Mouse (Mus musculus): ENCODE measurements at regions not wholly inside any gene's neighbourhood (a gene's known extent, or its start where the extent isn't known, plus 50 kb on each side); places are given as distances from the start of the nearest gene placed in this dataset.

GRCm38 (mm10) chr15:62096778-62097177, 1174.0 kb upstream of the A1bg start:
- DNase-seq (ENCODE audit: low spot score in 2 of 2): no peak

GRCm38 (mm10) chr15:62095198-62095597, 1172.4 kb upstream of the A1bg start:
- no peak for DNase-seq (ENCODE audit: low spot score in 2 of 2)

- no peak for DNase-seq (ENCODE audit: low spot score in 2 of 2)
Observed at GRCm38 (mm10) chr15:62093672-62094071, 1170.9 kb upstream of the A1bg start.

- DNase-seq (ENCODE audit: low spot score in 2 of 2): no peak
Observed at GRCm38 (mm10) chr15:62092671-62093185, 1169.9 kb upstream of the A1bg start.

- no peak for DNase-seq (ENCODE audit: low spot score in 2 of 2)
Observed at GRCm38 (mm10) chr15:62091746-62092659, 1169.2 kb upstream of the A1bg start.

- DNase-seq (ENCODE audit: low spot score in 2 of 2): no peak
Observed at GRCm38 (mm10) chr15:62091144-62091543, 1168.3 kb upstream of the A1bg start.

GRCm38 (mm10) chr15:62088341-62088740, 1165.5 kb upstream of the A1bg start:
- no peak for DNase-seq (ENCODE audit: low spot score in 2 of 2)

- DNase-seq (ENCODE audit: low spot score in 2 of 2): no peak
Observed at GRCm38 (mm10) chr15:62087755-62088154, 1164.9 kb upstream of the A1bg start.

GRCm38 (mm10) chr15:62086037-62086436, 1163.2 kb upstream of the A1bg start:
- DNase-seq (ENCODE audit: low spot score in 2 of 2): no peak

- DNase-seq (ENCODE audit: low spot score in 2 of 2): no peak
Observed at GRCm38 (mm10) chr15:62083347-62083746, 1160.5 kb upstream of the A1bg start.

- DNase-seq (ENCODE audit: low spot score in 2 of 2): no peak
Observed at GRCm38 (mm10) chr15:62082539-62082938, 1159.7 kb upstream of the A1bg start.

- DNase-seq (ENCODE audit: low spot score in 2 of 2): peak in 1 of 2 experiments; percentile 35
Observed at GRCm38 (mm10) chr15:62079155-62080109, 1156.6 kb upstream of the A1bg start.

GRCm38 (mm10) chr15:62076552-62077234, 1153.9 kb upstream of the A1bg start:
- DNase-seq (ENCODE audit: low spot score in 2 of 2): no peak

GRCm38 (mm10) chr15:62074735-62075134, 1151.9 kb upstream of the A1bg start:
- no peak for DNase-seq (ENCODE audit: low spot score in 2 of 2)

GRCm38 (mm10) chr15:62073595-62073994, 1150.8 kb upstream of the A1bg start:
- no peak for DNase-seq (ENCODE audit: low spot score in 2 of 2)

- no peak for DNase-seq (ENCODE audit: low spot score in 2 of 2)
Observed at GRCm38 (mm10) chr15:62071311-62071710, 1148.5 kb upstream of the A1bg start.

- no peak for DNase-seq (ENCODE audit: low spot score in 2 of 2)
Observed at GRCm38 (mm10) chr15:62068422-62069160, 1145.8 kb upstream of the A1bg start.

GRCm38 (mm10) chr15:62064399-62064798, 1141.6 kb upstream of the A1bg start:
- DNase-seq (ENCODE audit: low spot score in 2 of 2): no peak

GRCm38 (mm10) chr15:62057449-62057848, 1134.6 kb upstream of the A1bg start:
- no peak for DNase-seq (ENCODE audit: low spot score in 2 of 2)

GRCm38 (mm10) chr15:62056889-62057288, 1134.1 kb upstream of the A1bg start:
- no peak for DNase-seq (ENCODE audit: low spot score in 2 of 2)

GRCm38 (mm10) chr15:62056401-62056800, 1133.6 kb upstream of the A1bg start:
- no peak for DNase-seq (ENCODE audit: low spot score in 2 of 2)

All from frontal cortex, postnatal 10 days (tissue).